Mouse (Mus musculus) left cerebral cortex, adult 6 months (tissue): Measurements from ENCODE around the gene Tcte2. TPM values are rescaled to one million over a fixed set of nuclear protein-coding genes. Genes with fewer than 3 reads are reported as not detected.

Source experiments
- long read RNA-seq, 2 experiments: library from polyadenylated mRNA; unstranded; transcript quantifications; one replicate each; pipeline ENCODE4 v2.0.0; 2019 to 2020
- polyA plus RNA-seq: library from polyadenylated mRNA; unstranded; fragments of <200 nt; fragmentation: Nextera tagmentation; gene quantifications from 2 replicates; pipeline ENCODE4 v1.2.3, GENCODE M21; 2021

The Tcte2 gene
- 4.5 and 25.2 TPM in 2 replicates for polyA plus RNA-seq
- long read RNA-seq, experiment 1, partial matches to known transcripts = 2 of 12 reads
- long read RNA-seq, experiment 1, other reads (novel, unspliced or antisense) = 9 of 12 reads
- long read RNA-seq, experiment 2, partial matches to known transcripts = 0 of 6 reads
- long read RNA-seq, experiment 2, other reads (novel, unspliced or antisense) = 4 of 6 reads

DNA sequence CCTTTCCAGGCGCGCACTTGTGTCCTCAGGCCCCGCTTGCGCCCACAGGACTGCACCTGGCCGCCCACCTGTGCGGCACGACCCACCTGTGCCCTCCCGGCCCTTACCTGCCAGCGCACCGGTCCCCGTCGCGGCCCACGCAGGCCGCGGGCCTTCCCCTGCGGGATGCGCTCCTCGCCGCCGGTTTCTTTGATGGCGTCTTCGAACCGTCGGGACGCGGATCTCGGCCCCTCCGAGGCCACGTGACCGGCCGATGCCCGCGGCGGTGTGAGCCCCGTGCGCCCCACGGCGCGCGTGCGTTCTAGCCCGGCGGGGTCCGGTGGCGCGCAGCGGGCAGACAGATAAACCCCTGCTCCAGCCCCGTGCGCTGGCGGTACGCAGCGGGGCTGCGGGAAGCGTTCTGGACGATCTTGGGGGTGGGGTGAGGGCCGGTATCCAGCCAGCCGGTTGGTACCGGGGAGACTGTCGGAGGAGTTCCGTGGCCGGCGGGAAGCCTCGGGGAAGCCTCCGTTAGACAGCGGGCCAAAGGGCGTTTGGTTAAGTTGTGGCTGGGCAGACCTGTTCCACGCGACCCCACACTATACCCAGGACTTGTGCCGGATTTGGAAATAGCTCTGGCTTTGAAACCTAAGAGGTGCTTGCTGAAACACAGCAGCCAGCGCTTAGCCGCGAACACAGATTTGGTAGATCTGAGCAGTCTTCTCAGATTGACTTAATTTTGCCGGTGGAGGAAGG lies at the start of gene Tcte2:
Gene Tcte2, minus strand, starts transcription at position 647 of the 735 bp plus-strand sequence.

GRCm38 (mm10) chr17:13759853-13760627 lies 1.6 kb downstream of the Tcte2 start, which contains the start of gene Afdn:
Gene Afdn, plus strand, starts transcription at chr17:13760539.

Other genes starting within 250 kb of the Tcte2 start
- gene Afdn, start 1.3 kb downstream of the Tcte2 start, polyA plus RNA-seq = 9.3 and 35.1 TPM in 2 replicates
- gene Gm7168, start 186.5 kb upstream of the Tcte2 start, polyA plus RNA-seq = not detected in 2 replicates
- not detected in 2 replicates for gene Gm7356, start 241.9 kb upstream of the Tcte2 start, polyA plus RNA-seq